Mouse (Mus musculus) kidney, adult 8-10 months (tissue): ENCODE data around the gene Asb16.

ENCODE experiments used
- DNase-seq, 2 experiments: peaks; one replicate each; pipeline ENCODE4 v3.0.0; 2022

The Asb16 gene

DNA sequence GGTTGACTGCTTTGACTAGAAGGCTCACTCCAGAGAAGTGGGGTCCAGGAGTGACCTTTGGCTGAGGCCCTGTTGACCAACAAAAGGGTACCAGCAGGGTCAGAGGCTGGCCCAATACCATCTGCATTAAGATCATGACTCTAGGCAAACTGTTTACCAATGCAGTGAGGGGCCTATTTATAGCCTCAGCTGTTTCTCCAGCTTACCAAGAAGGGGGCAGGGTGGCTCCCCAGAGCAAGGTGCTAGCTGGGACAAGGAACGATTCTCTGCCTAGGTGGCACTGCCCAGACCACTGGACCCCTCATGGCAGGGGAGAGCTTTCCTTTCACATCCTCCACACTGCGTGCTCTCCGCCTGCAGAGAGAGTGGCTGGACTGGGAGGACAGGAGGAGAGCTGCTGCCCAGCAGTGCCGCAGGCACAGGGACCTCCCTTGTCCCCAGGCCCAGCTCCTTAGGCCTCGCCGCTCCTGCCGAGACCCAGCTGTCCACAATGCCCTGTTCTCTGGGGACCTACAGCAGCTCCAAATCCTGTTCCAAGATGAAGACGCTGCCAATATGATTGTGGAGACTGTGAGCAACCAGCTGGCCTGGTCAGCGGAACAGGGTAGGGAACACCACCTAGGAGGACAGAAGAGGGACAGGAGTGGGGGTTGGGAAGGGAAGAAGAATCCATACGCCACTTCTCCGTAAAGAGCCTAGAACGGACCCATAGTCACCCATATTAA, at the start of gene Asb16:
Gene Asb16 (plus strand): TSS at position 224 of the 725 bp plus-strand sequence.
- DNase-seq: no peak

DNA sequence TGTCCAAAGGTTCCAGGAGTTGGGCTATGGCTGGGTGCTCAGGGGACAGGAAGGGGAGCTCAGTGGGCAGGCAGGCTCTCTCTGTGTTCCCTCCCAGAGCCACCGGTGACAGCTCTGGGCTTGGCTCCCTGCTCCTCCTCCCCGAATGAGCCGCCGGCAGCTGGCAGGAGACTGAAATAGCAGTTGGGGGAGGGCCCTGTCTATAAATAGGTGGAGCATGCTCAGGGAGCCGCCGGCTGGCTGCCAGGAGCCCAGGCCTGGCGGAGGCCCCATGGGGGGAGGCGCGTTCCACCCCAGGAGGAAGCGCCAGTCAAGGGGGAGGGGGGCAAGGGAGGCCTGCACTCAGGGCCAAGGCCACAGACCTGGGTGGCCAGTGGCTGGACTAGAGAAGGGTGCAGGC, 49.8 kb upstream of the Asb16 start:
- DNase-seq: peak; percentile 98 to 99

DNA sequence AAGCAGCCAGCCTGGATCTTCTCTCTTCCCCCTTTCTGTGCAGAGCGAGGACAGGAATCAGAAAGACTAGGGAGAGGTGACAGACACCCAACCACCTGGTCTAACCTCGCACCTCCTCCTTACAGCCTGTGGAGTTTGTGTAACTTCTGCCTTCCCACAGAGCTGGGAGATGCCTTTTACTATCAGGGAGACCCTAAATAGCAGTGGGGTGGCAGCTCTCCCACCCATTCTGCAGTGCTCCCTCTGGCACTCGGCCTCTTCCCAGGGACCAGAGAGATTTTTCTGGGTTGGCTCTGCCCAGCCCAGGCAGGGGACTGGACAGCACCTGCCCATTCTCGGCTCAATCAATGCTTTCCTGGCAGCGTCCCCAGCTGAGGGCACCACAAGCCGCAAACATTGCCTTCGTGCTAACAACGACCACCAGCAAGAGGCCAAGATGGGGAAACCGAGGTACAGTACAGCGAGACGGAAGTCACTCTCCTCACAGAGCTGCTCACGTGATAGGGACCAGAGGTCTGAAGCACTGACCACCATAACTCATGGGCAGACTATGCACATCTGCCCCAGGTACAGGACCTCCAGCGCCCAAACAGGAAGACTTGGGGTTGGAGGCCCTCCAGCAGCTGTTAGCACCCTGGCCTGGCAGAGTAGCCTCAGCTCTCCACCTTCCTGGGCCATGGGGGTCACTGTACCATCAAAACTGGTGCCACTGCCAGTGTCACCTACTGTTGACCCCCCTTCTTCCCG, 49.1 kb upstream of the Asb16 start:
- no peak for DNase-seq

DNA sequence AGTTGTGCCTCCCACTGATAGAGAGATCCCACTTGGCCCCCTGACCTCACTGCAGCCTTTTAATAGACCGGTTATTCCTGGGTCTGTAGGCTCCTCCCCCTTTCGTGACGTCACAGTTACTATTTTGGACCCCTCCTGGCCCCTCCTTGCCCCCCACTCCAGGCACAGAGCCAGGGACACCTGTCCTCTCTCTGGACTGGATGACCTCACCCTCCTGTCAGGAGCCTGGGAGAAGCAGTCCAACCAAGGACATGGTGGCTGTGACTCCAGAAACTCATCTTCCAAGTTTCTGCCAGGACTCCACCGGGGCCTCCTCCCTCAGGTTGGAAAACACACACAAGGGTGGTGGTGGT, 48.6 kb upstream of the Asb16 start:
- DNase-seq: peak in 1 of 2 experiments; percentile 43

DNA sequence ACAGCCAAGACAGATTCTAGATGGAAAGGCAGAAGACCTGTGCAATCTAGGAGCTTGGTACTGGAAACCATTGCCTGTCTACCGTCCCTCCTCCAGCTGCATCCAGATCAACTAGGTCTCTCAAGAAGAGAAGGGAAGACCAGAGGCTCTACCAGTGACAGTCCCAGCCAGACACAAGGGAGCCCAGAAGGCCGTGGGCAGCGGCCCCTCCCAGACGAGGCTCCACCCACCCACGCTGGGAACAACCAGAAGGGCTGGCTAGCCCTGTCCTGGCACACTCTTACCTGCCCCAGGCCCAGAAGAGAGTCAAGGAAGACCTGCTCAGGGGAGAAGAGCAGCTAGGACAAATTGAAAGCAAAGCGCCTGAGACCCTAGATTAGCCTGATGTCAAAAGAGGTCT, 48.1 kb upstream of the Asb16 start:
- no peak for DNase-seq

DNA sequence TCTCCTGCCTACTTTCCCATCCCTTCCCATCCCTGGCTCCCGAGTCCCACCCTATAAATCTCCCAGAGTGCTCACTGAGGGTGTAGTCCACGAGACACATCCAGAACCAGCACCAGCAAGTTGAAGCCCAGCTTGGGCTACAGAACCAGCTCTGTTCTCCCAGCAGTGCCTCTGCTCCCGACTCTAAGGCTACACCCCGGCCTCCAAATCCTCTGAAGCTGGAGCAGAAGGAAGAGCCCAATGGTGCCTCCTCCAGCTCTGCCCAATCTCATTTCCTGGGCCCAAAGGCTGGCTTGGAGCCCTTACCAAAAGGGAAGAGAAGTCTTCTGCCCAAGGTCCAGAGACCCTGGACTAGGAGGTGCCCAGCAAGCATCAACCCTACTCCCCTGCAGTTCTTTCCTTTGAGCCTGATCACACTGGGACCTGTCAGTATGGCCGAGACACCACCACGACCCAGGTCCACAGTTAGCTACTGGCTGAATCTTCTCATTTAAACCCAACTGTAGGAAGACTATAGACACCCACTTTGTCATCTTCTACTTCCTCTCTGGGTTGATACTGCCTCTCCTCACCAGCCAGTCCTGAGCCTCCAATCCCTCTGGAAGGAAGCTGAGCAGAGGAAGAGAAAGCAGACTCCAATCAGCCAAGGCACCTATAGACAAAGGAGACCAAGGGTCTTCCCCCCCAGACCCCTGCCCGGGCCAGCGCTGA, 47.1 kb upstream of the Asb16 start:
- DNase-seq: no peak

DNA sequence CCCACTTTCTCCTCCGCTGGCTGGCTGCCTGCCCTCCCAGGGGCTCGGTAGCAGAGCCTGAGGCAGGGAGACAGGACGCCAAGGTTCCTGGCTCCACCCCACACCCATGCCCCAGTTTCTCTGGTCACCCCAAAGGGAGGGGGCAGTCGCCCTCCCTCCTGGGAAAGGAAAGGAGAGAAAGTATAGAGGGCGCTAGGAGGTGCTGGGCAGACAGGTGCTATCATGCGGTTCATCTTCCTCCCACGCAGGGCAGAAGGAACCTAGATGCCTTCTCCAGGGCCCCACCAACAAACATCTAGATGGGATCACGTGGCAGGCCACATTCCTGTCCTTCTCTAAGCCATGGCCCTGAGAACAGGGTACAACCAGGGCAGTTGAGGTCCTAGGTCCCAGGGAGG, 46.6 kb upstream of the Asb16 start:
- peak; percentile 49 to 68 for DNase-seq

DNA sequence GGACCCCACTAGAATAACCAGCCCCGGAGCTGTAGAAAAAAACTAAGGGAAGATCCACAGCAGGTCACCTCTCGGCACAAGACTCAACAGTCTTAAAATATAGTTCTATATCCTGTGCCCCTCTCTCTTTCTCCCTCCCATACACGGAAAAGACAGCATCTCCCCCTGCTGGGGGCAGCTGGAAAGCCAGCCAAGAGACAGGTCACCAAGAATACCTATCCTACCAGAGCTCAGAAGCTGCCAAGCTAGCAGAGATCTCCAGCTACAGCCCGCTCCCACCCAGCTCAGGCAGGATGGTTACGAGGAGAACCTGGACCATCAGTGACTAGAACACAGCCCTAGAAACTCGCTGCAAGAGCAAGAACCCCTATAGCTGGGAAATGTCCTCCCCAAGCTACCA, 45.4 kb upstream of the Asb16 start:
- DNase-seq: peak in 1 of 2 experiments; percentile 66

DNA sequence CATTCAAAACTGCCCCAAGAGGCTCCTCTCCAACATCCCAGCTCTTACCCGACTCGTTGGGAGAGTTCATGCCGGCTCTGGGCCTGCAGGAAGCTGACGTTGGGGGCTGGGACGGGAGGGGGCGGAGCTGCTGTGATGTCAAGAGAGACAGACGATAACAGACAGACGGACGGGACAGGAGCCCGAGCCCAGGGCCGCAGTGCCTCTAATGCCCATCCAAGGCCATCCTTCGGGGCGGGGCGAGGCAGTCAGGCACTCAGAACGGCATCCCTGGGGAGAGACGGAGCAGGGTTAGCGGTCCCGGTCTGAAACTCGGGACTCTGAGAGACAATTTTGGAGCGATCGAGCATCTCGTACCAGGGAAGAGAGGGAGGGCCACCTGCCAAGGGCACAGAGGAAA, 43.9 kb upstream of the Asb16 start:
- DNase-seq: no peak

DNA sequence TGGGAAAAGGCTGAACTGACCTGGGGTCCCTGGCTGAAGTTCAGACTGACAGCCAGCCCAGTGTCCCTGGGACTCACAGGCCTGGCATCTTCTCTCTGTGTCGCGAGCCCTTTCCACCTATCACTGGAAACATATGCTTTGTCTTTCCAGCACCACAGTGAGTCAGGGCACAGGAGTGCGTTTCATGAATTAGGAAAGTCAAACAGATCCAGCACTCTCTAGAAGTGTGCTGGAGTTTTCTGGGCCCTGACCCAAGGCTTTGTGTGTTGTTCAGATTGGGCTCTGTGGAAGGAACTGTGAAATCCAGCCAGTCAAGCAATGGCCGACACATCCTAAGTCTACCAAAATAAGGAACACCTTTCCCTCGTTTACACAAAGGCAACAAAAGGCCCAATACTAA, 43.3 kb upstream of the Asb16 start:
- DNase-seq: no peak

DNA sequence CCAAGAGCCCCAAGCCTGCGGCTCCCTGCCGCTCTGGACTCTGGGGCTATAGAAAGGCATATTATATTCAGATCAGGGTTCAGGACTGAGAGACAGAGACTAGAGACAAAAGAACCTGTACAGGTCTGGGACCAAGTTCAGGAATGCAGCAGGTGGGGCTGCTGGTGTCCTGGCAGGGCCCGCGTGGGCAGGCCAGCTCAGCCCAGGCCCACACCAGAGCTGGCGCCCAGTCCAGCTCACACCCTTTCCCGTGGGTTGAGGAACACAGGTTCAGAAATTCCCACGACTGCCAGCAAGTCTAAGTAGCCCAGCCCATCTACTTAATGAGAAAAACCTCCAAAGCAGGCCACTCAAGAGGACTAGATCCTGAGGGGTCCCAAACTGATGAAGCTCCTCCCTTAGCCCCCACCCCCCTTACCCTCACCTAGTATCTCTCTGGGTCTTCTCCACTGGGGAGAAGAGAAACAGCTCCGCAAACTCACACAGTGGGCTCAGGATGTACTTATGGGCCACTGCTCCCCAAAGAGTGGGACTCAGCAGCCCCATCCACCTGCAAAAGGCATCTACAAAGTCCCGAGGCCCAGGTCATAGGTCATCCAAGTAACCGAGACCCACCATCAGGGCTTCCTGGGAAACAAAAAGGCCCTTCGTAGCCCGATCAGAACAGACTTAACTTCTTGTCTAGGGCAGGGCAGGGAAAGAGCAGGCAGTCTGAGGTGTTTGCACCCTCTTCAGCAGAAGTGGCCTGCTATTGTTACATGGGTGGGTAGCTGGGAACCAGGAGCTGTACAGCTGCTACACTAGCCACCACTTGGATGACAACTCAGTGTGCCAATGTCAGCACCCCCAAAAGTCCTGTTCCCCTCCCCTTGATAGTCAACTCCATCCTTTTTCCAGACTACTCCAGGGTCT, 42.2 kb upstream of the Asb16 start:
- no peak for DNase-seq

DNA sequence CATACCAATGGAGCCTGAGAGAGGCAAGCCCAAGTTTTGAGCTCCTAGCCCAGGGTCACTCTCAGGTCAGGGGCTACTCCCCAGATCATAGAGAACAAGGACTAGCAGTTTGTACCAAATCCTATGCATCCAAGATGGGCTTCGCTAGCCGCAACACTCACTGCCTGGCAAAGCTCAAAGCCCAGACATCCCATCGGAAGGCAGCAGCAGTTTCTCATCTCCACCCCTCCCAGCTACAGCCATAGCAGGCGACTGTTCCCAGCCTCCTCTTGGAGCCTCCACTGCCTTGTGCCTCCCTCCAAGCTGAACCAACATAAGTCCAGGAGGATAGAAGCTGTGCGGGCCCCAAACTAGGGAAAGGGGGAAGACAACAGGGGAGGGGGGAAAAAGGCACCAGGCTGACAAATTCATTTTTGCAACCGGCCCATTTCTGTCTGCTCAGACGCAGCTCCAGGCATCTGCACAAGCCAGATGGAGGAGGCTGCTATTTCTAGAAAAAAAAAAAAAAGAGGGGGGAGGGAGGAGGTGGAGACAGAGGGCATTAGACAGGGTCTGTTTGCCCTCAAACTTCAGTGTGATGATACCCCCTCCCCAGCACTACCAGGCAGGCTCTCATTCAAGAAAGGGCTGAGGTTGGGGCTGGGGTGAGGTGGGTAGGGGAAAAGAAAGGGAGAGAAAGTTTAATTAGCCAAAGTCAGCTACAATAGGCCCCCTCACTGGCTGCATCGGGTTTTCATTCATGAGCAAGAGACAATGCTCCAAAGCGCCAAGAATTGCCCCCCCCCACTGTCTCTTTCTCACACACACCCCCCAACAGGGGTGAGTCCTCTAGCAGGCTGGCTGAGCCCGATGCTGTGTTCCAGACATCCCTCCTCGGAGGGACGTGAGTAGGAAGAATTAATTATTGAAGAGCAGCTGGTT, 41.0 kb upstream of the Asb16 start:
- DNase-seq: no peak

DNA sequence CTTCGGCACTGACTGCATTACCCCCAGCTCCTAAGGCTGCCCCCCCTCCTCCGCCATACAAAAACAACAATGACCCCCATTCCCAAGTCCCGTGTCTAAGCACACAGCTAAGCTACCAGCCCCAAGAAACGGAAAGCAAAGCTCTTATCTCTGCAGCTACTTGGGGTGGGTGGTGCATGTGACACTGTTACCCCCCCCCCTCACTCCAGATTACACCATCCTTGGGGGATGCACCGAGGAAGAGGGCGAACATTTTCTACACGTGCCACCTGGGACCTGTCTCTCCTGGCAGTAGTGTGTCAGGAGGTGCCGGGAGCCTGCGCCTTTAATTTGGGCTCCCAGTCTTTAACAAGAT, 40.4 kb upstream of the Asb16 start:
- DNase-seq: no peak

DNA sequence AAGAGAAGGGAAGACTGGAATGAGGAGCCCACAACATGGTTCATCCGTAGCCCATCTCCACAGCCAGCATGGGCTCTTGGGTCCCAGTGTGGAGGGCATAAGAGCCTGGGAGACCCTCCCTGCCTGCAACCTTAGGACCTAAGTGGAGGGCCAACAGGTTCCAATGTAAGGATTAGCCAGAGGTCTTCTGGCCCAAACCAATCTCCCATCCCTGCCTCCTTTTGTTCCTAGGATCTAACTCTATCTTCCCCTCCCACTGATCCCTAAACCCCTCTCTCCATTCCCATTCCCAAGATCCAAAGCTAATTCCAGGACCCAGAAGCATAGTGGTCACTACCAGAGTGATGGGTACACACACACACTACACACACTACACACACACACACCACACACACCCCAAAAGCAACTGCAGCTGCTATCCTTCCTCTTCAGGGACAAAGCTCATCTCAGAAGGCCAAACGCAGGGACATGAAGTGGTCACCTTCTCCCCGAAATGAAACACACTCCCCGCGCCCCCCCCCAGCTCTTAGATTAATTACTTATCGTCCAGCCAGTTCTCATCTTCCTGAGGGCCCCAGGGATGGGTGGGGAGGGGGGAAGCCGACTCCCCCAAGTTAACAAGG, 39.8 kb upstream of the Asb16 start:
- DNase-seq: no peak

DNA sequence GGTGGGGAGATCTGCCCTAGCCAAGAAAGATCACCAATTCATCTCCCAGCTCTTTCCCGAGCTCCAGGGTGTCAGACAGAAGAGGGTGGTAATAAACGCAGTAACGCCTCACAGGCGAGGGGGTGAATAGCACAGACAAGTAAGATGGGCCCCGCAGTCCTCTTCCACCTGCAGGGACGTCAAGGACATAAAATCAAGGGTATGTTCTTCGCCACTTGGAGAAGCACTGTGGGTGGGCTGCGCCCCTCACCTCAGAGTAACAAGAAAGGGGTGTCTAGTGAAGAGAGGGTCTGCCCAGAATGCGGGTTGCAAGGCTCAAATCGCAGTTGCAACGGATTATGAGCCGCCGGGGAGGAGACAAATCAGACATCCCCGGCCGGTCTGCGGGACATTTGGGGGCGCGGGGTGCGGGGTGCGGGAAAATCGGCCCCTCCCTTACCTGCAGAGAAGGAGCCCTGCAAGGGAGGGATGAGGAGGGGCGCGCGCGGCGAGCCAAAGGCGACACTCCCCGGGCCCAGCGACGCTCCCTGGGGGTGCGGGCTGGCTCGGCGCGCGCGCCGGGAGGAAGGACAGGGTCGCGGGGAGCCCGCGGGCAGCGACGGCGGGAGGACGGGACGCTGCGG, 39.1 kb upstream of the Asb16 start:
- no peak for DNase-seq

DNA sequence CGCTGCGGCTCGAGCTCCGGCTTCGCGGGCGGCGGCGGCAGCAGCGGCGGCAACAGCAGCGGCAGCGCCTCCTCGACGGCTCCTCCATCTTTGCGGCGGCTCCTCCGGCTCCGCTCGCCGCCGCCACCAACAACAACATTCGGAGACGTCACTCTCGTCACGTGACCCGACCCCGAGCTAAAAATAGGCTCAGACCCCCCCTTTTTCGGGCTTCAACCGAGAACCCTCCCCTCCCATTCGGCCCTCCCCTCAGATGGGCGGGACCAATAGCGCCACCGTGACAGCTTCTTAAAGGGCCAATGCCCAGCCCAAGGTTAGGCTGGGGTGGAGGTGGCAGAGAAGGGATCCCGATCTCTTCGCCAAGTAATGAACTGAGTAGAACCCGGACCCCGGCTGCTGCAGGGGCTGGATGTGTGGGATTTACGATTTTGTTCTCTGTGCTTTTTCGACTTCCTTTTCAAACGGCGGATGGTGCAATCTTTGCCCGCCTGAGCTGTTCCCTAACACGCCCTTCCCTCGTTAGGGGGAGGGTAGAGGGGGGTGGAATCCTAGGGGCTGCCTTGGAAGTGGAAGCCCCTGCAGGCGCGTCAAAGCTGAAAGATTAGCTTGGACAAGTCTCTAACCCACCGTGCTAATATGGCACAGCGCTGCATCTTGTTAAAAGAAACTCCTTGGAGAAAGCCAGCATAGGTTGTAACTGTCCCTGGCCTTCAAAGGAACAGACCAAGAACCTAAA, 38.4 kb upstream of the Asb16 start, which contains the start of gene Hdac5:
Gene Hdac5 (minus strand): TSS at position 161 of the 736 bp plus-strand sequence.
- DNase-seq: peak; percentile 98 to 99

DNA sequence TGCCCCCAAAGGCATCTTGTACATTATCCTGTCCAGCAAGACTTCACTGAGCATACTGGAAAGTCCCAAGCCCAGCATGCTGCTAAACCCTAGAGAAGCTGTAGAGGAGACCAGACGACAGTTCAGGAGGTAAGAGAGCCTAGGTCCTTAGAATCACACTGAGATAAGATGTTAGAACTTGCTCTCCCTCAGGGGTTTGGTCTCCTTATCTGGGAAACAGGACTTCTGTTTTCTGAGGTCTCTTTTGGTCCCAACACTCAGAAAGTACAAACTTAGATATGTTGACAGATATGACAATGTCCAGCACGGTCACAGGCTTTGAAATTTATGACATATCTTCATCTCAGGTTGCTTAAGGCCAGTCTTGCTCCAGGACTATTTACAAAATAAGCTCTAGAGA, 32.5 kb upstream of the Asb16 start:
- no peak for DNase-seq

DNA sequence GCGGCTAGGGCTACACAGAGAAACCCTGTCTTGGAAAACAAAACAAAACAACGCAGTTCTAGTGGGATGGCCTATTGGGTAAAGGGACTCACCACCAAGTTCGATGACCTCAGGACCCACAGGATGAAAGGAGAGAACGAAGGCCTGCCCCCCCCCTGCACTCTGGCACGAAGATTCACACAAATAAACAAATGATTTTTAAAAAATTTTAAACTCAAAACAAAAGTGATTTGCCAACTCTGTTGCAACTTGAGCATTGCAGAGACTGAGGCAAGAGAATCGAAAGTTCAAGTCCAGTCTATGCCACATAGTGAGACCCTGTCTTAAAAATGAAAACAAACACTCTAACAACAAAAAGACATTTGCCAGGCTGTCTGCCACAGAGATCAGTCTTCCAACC, 27.9 kb upstream of the Asb16 start:
- DNase-seq: no peak

DNA sequence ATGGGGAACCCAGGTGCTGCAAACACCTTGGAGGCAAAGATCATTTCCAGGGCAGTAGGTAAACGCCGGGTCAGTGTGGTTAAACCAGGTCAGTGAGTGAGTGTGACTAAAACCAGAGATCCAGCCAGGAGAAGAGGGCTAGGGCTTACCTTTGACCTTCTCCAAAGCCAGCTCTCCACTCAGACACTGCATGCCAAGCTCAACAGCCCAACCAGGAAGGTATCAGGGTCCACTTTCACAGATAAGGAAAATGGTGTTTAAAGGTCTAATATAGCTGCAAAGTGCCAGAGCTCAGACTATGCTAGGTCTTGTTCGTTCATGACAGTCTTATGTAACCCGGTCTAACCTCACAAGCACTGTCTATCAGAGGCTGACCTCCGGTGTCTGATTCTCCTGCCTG, 27.3 kb upstream of the Asb16 start:
- peak in 1 of 2 experiments; percentile 52 for DNase-seq

DNA sequence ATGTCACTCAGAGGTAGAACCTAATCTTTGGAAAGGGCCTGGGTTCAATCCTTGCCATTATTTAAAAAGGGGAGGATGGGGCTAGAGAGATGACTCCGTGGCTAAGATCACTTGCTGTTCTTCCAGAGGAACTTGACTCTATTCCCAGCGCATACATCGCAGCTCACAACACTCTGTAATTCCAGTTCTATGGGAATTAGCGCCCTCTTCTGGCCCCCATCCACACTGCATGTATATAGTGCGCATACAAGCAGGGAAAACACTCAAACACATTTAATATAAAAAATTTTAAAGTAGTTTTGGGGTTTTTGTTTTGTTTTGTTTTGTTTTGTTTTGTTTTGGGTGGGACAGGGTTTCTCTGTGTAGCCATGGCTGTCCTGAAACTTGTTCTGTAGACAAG, 26.7 kb upstream of the Asb16 start:
- no peak for DNase-seq
